Mouse (Mus musculus) MEL (cell line): ENCODE data around the gene Ccdc137.

Experiments used
- BHLHE40 ChIP-seq: IDR thresholded peaks from 2 replicates; pipeline ENCODE4 v1.6.1; 2012; ENCODE audit warnings: low read depth, mild to moderate bottlenecking, inconsistent platforms, low read length, improper control_type of control experiment, borderline replicate concordance
- CTCF ChIP-seq, 3 experiments: IDR thresholded peaks in 2 of 3; conservative IDR thresholded peaks in 1 of 3; 2 replicates each; pipeline ENCODE4 v1.5.1; 2011 to 2012; ENCODE audit warnings: low read length in 3 of 3, low read depth in 2 of 3, mild to moderate bottlenecking in 2 of 3, improper control_type of control experiment in 1 of 3, inconsistent platforms in 1 of 3, mixed read lengths in 1 of 3, moderate library complexity in 1 of 3; ENCODE audit not compliant: control insufficient read depth in 1 of 3, insufficient read depth in 1 of 3, poor library complexity in 1 of 3, severe bottlenecking in 1 of 3
- GATA1 ChIP-seq: IDR thresholded peaks from 2 replicates; pipeline ENCODE4 v1.6.1; 2011; ENCODE audit warnings: low read depth, low read length, improper control_type of control experiment
- POLR2A ChIP-seq, 2 experiments: IDR thresholded peaks; 2 replicates each; pipeline ENCODE4 v1.6.1; 2011 to 2012; ENCODE audit warnings: low read length in 2 of 2, mild to moderate bottlenecking in 2 of 2, control low read depth in 1 of 2, improper control_type of control experiment in 1 of 2, low read depth in 1 of 2, moderate library complexity in 1 of 2; ENCODE audit not compliant: control insufficient read depth in 1 of 2, insufficient read depth in 1 of 2, poor library complexity in 1 of 2
- RAD21 ChIP-seq: IDR thresholded peaks from 2 replicates; pipeline ENCODE4 v1.6.1; 2011; ENCODE audit warnings: mild to moderate bottlenecking, low read depth, low read length, improper control_type of control experiment
- SIN3A ChIP-seq: IDR thresholded peaks from 2 replicates; pipeline ENCODE4 v1.6.1; 2012; ENCODE audit warnings: low read length, improper control_type of control experiment, inconsistent platforms

DNA sequence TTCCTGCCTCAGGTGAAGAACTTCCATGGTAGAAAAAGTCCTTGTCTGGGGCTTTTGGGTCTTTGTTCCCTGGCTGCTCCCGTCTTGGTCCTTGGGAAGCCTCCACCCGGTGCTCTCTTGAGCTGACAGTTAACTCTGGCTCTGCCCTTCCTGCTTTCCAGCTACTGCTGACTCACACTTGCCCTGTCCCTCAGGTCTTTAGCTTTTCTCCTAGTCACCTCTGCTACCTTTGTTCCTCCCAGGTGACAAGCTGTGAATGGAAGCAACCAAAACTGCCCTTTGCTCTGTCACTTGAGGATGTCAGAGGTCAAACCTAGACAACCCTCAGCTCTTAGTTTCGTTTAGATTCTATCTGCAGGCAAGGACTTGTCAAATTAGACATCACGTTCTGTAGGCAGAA, 52.0 kb downstream of the Ccdc137 start:
- no peak for TF ChIP-seq POLR2A (IDR thresholded peaks at IDR 0.05; ENCODE audit: control insufficient read depth in 1 of 2, insufficient read depth in 1 of 2, low read depth in 1 of 2, low read length in 2 of 2, poor library complexity in 1 of 2)
- TF ChIP-seq GATA1, result no peak
- TF ChIP-seq RAD21, result no peak
- TF ChIP-seq CTCF (IDR thresholded peaks at IDR 0.05 in 2 of 3, conservative IDR thresholded peaks at IDR 0.05 in 1 of 3; ENCODE audit: control insufficient read depth in 1 of 3, insufficient read depth in 1 of 3, low read depth in 2 of 3, low read length in 3 of 3, poor library complexity in 1 of 3, severe bottlenecking in 1 of 3), result no peak
- TF ChIP-seq BHLHE40, result no peak
- TF ChIP-seq SIN3A, result peak; percentile 8; the same call in 1 of the 2 replicates
